1 mouse cellular context compared by ENCODE assay signal in the genomic region with DNA sequence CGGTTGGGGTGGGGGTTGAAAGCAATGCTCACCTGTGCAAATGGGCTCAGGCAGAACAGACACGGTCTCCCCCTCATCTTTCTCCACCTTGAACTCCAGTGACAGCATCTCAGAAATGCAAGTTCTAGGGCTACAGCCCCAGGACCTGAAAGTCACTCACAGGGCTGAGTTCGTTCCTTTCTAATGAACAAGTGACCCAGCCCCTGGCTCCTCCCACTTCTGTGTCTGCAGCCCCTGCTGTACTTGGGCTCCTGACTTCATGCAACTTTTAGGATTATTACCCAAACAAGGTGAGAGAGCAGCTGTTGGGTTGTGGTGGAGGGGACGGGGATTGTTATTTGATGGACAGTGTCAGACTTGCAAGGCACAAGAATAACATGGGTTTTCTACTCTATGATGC.
TF ChIP-seq lines count a peak whose summit lies in the region.

No protein-coding gene starts in this region.

TF ChIP-seq in CH12.LX, 34 proteins besides CTCF, POLR2A, EP300 and RAD21 (continued from another document):
- TF ChIP-seq JUN (IDR thresholded peaks at IDR 0.05; ENCODE audit: insufficient read depth, low read depth, low read length) (no peak), POLR2AphosphoS2 (IDR thresholded peaks at IDR 0.05; ENCODE audit: low read depth, low read length) (no peak), MAZ (IDR thresholded peaks at IDR 0.05; ENCODE audit: low read depth, low read length) (no peak), JUND (conservative IDR thresholded peaks at IDR 0.05; ENCODE audit: low read depth, low read length) (no peak)
